Mouse (Mus musculus) bone marrow, adult 2 months (tissue): ENCODE data around the gene Stum. TPM values are rescaled to one million over a fixed set of nuclear protein-coding genes. Genes with fewer than 3 reads are reported as not detected.

Experiments used
- H3K27ac ChIP-seq: fragments of 200-500 bp; 2 replicates; pipeline ENCODE4 v1.5.1; 2012; ENCODE audit warnings: low read depth, mild to moderate bottlenecking, control low read depth, inconsistent platforms, low read length; ENCODE audit not compliant: control insufficient read depth, poor library complexity, insufficient read depth
- H3K4me1 ChIP-seq: fragments of 200-500 bp; 2 replicates; pipeline ENCODE4 v1.6.1; 2011; ENCODE audit warnings: low read length; ENCODE audit not compliant: control insufficient read depth, insufficient read depth
- H3K4me3 ChIP-seq: fragments of 200-500 bp; replicated peaks from 2 replicates; pipeline ENCODE3; 2011; ENCODE audit warnings: mild to moderate bottlenecking, low read depth, low read length, control low read depth; ENCODE audit not compliant: control insufficient read depth
- CTCF ChIP-seq: fragments of 200-500 bp; IDR thresholded peaks from 2 replicates; pipeline ENCODE4 v1.5.1; 2011; ENCODE audit warnings: low read length, control low read depth; ENCODE audit not compliant: control insufficient read depth, insufficient read depth
- POLR2A ChIP-seq: fragments of 200-500 bp; IDR thresholded peaks from 2 replicates; pipeline ENCODE4 v1.6.1; 2011; ENCODE audit warnings: low read depth, mild to moderate bottlenecking, control low read depth, low read length, borderline replicate concordance; ENCODE audit not compliant: control insufficient read depth
- WGBS: fragments of 180-500 bp; shearing (Covaris S2); methylation state at CpG from one replicate; pipeline ENCODE4 v1.1.7; 2018; 5-methylcytosine and 5-hydroxymethylcytosine counted together
- polyA plus RNA-seq: library from polyadenylated mRNA; stranded (reverse); fragments of >200 nt; gene quantifications from 2 replicates; pipeline ENCODE4 v1.2.4, GENCODE M21; 2011; ENCODE audit warnings: low replicate concordance; ENCODE audit not compliant: missing spikeins, insufficient read depth, insufficient read length

The Stum gene
- polyA plus RNA-seq, 1 experiment = not detected

DNA sequence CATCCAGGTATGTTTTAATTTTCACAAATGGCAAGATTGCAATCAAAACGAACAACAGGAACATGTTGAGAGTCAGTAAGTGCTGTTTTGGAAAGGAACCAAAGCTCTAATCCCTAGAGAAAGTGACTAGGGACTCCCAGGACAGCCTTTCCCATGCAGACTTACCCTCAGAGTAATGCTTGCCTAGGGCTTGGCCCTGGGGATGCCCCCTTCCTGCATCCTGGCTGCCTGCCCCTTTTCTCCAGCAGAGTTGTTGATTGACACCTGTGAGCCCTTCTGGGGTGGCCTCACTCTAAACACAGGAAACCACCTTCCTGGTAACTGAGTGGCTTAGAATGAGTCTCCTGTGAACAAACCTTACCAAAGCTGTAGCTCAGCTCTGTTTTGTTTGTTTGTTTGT is 94.8 kb downstream of the Stum start:
- Histone ChIP-seq H3K4me1 (peaks cover 8% of the 10 kb centered on the region), H3K4me3 (no peak overlapping the region), H3K27ac (0 out of 2 replicates have a peak overlapping the region, but pooled peaks have one; percentile 19)
- WGBS = 4% methylated on average over 1 of the region's 1 CpGs
- TF ChIP-seq CTCF (no peak), POLR2A (no peak)

DNA sequence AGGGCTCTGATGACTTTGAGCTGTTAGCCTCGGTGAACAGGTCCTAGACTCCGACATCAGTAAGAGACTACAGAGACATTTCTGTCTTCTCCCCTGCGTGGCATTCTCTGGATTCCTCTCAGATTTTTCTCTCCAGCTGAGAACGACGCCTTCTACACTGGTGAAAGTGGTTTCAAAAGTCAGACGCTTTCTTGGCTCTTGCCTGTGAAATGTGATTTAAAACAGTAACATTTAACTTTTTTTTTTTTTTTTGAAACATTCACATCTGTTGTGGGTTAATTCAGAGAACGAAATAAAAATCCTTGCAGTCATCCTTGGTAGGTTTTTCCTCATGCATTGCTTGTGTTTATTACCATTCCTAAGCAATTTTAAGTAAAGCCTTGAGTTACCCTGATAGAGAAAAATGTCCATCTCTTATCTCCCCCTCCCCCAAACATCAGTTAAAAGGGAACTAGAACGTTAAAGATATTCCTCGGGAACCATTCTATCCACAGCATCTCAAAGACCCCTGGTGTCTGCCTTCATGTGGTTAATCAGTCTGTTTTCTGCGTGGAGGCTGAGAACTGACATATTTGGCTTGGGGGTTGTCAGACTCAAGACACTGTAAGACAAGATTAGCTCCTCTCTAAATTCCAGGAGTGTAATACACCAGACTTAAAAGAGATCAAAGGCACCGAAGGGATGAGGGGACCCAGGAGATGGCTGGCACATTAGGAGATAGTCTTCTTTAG is 95.4 kb downstream of the Stum start:
- H3K4me1 ChIP-seq = peaks cover 5% of the 10 kb centered on the region; the same call in 1 of the 2 replicates
- WGBS = 10% methylated on average over 11 of the region's 11 CpGs
- peak overlapping the region; percentile 80 for H3K27ac ChIP-seq
- TF ChIP-seq POLR2A = no peak
- no peak for TF ChIP-seq CTCF
- peak overlapping the region; percentile 11 for H3K4me3 ChIP-seq

DNA sequence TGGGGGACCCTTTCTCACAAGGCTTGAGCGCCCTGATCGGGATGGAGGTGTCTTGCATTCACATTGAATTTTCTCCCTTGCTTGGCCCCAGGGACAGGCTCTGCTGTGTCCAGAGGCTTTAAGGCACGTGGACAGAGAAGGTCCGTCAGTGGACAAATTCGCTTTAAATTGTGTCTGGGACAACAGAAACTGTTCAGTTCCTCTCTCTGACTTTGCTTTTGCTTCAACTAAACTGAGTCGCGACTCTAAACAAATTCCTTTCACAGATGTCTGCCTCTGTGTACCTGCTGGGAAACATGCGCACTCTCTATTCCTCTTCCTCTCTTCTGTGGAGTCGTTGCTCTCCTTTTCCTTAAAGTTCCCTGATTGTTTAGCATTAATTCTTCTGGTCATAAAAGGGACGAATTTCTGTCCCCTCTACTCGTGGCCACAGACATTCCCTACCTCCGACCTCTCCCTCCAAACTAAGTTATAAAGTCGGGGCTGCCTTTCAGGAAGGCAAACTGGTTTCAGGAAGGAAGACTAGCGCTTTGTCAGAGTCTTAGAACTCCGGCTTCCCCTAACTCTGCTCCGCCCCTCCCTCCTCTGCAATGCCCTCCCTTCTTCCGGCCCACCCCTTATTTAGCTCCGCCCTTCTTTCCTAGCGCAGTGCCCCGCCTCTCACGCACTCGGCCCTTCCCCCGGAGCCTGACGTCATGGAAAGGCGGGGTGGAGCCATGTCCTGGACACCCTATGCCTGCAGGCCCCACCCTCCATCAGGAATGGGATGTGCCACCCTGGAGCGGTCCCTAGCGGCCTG is 96.2 kb downstream of the Stum start:
- 5% methylated on average over 27 of the region's 27 CpGs for WGBS
- Histone ChIP-seq H3K4me3 (peak overlapping the region; percentile 61), H3K27ac (peak overlapping the region; percentile 89), H3K4me1 (peaks cover 4% of the 10 kb centered on the region; the same call in 1 of the 2 replicates)
- peak; percentile 71 for TF ChIP-seq CTCF
- TF ChIP-seq POLR2A = no peak; the same call in 1 of the 2 replicates

DNA sequence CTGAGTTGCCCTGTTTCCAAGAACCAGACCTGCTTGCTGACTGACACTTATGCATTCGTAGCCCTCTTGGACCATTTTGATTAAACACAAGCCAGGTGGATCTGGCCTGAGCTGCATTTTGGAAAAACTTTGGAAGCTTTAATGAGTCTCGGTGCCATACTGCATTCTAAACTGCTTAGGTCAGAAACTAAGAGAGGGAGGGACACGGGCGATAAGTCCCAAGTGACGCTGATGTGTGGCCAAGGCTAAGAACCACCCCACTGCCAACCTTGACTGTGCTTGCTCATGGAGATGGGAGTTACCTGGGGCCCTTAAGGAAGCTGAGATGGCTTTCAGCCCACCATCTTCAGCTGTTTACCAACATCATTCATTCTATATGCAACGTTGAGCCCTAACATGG is 98.0 kb downstream of the Stum start:
- H3K4me1 ChIP-seq = peaks cover 4% of the 10 kb centered on the region; the same call in 1 of the 2 replicates
- 88% methylated on average over 6 of the region's 6 CpGs for WGBS
- no peak overlapping the region for H3K27ac ChIP-seq
- H3K4me3 ChIP-seq = no peak overlapping the region
- TF ChIP-seq POLR2A = no peak
- no peak for TF ChIP-seq CTCF

DNA sequence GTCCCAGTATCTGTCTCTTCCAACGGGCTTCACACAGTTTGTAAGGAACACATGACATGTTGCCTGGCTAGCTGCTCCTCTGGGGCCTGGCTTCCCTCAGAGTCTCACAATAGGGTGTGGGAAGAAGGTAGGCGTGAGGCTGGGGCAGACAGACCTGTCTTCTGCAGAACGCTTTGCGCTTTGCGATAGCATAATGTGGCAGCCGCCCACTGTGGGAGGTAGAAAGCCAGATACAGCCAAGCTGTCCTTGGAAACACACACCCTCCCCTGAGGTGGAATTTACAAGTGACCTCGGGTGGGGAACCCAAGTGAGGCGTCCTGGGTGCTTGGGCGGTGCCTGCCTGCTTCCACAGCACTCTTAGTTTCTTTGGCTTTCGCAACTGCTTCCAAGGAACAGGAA is 98.8 kb downstream of the Stum start:
- TF ChIP-seq POLR2A (no peak), CTCF (no peak)
- H3K4me1 ChIP-seq = peaks cover 4% of the 10 kb centered on the region; the same call in 1 of the 2 replicates
- 73% methylated on average over 10 of the region's 10 CpGs for WGBS
- no peak overlapping the region for H3K4me3 ChIP-seq
- no peak overlapping the region for H3K27ac ChIP-seq

DNA sequence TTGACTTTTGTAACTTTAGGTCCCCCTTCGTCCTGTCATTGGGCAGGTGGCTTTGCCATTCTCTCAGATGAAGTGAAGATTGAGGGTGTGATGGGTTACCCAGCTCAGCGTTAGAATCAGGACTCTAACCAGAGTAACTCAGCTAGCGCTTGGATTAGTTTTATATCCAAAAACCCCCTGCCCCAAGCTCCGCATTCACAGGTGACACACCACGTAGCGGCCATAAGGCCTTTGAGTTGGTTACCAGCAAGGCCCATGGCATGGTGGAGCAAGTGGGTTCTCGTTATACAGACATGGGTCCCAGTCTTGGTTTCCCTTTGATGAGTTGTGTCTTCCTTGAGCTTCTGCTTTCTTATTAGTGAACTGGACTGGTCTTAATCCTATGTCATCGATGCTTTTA is 99.4 kb downstream of the Stum start:
- TF ChIP-seq CTCF = no peak
- no peak for TF ChIP-seq POLR2A
- WGBS = 87% methylated on average over 8 of the region's 8 CpGs
- peaks cover 3% of the 10 kb centered on the region; the same call in 1 of the 2 replicates for H3K4me1 ChIP-seq
- no peak overlapping the region for H3K4me3 ChIP-seq
- no peak overlapping the region for H3K27ac ChIP-seq

Other genes with a start within 250 kb of the Stum start
- gene Psen2, start 220.1 kb downstream of the Stum start, polyA plus RNA-seq = 43.0 and 58.1 TPM in 2 replicates
- gene Itpkb, start 153.0 kb downstream of the Stum start, polyA plus RNA-seq = 11.4 and 18.1 TPM in 2 replicates
- 22.0 and 57.7 TPM in 2 replicates for gene Parp1, start 85.4 kb upstream of the Stum start, polyA plus RNA-seq
- gene Lin9, start 157.6 kb upstream of the Stum start, polyA plus RNA-seq = 8.0 and 14.3 TPM in 2 replicates
- 0.56 and 1.3 TPM in 2 replicates for gene Mixl1, start 213.5 kb upstream of the Stum start, polyA plus RNA-seq
- 11.7 and 16.1 TPM in 2 replicates for gene Acbd3, start 242.5 kb upstream of the Stum start, polyA plus RNA-seq